Mouse (Mus musculus) G1E (cell line): ENCODE measurements around the gene Gpi1. TPM values are rescaled to one million over a fixed set of nuclear protein-coding genes. Genes with fewer than 3 reads are reported as not detected.
"Not testable (repeated sequence)": the region's sequence is repeated elsewhere in the genome, so short reads cannot be mapped to it uniquely, and the experiment has no call there.

Experiments used
- ATAC-seq: 2 replicates; pipeline ENCODE4 v1.8.0; 2016; ENCODE audit warnings: mild to moderate bottlenecking; ENCODE audit not compliant: insufficient number of reproducible peaks, poor library complexity, low FRiP score, severe bottlenecking; ENCODE audit errors: extremely low read depth
- DNase-seq: peaks from one replicate; pipeline ENCODE4 v3.0.0; 2012; ENCODE audit warnings: low spot score
- H3K27me3 ChIP-seq: 2 replicates; pipeline ENCODE4 v1.6.1; 2012; ENCODE audit warnings: mild to moderate bottlenecking, low read length, inconsistent platforms; ENCODE audit not compliant: insufficient read depth
- H3K36me3 ChIP-seq: replicated peaks from 2 replicates; pipeline ENCODE3; 2012; ENCODE audit warnings: mild to moderate bottlenecking, inconsistent platforms
- H3K4me1 ChIP-seq: 2 replicates; pipeline ENCODE4 v1.6.1; 2012; ENCODE audit warnings: low read depth, low read length, inconsistent platforms, mixed read lengths; ENCODE audit not compliant: insufficient read depth
- H3K4me3 ChIP-seq: 2 replicates; pipeline ENCODE4 v1.5.1; 2012; ENCODE audit warnings: low read depth, mild to moderate bottlenecking, inconsistent platforms, low read length, moderate library complexity, mixed read lengths
- H3K9me3 ChIP-seq: replicated peaks from 2 replicates; pipeline ENCODE4 v1.6.1; 2012; ENCODE audit warnings: inconsistent platforms
- CTCF ChIP-seq: IDR thresholded peaks from 2 replicates; pipeline ENCODE4 v1.5.1; 2012; ENCODE audit warnings: low read depth, low read length, inconsistent platforms, mixed read lengths
- GATA1 ChIP-seq: IDR thresholded peaks from 2 replicates; pipeline ENCODE4 v1.6.1; 2012; ENCODE audit warnings: borderline replicate concordance, low read length, inconsistent platforms, mixed read lengths
- GATA2 ChIP-seq: IDR thresholded peaks from 2 replicates; pipeline ENCODE4 v1.6.1; 2012; ENCODE audit warnings: low read depth, low read length, inconsistent platforms, borderline replicate concordance
- POLR2AphosphoS5 ChIP-seq: IDR thresholded peaks from 2 replicates; pipeline ENCODE4 v1.6.1; 2012; ENCODE audit warnings: low read depth, low read length, inconsistent platforms; ENCODE audit not compliant: insufficient replicate concordance
- TAL1 ChIP-seq: conservative IDR thresholded peaks from 2 replicates; pipeline ENCODE4 v1.6.1; 2012; ENCODE audit warnings: low read depth, low read length, inconsistent platforms, mixed read lengths
- polyA plus RNA-seq: library from polyadenylated mRNA; stranded (reverse); fragments of >175 nt; gene quantifications from 2 replicates; pipeline ENCODE4 v1.2.3, GENCODE M21; 2012
- total RNA-seq, 2 experiments: library from RNA; stranded (forward) in 1 of 2; stranded (reverse) in 1 of 2; fragments of 200-1000 nt in 1 of 2; fragments of >200 nt in 1 of 2; fragmentation: Nextera tagmentation in 1 of 2; gene quantifications; 2 replicates each; pipeline ENCODE4 v1.2.3; 2014 to 2017

The Gpi1 gene
- total and polyA plus RNA-seq, 3 experiments = 590 to 4,494 (median 617) TPM

DNA sequence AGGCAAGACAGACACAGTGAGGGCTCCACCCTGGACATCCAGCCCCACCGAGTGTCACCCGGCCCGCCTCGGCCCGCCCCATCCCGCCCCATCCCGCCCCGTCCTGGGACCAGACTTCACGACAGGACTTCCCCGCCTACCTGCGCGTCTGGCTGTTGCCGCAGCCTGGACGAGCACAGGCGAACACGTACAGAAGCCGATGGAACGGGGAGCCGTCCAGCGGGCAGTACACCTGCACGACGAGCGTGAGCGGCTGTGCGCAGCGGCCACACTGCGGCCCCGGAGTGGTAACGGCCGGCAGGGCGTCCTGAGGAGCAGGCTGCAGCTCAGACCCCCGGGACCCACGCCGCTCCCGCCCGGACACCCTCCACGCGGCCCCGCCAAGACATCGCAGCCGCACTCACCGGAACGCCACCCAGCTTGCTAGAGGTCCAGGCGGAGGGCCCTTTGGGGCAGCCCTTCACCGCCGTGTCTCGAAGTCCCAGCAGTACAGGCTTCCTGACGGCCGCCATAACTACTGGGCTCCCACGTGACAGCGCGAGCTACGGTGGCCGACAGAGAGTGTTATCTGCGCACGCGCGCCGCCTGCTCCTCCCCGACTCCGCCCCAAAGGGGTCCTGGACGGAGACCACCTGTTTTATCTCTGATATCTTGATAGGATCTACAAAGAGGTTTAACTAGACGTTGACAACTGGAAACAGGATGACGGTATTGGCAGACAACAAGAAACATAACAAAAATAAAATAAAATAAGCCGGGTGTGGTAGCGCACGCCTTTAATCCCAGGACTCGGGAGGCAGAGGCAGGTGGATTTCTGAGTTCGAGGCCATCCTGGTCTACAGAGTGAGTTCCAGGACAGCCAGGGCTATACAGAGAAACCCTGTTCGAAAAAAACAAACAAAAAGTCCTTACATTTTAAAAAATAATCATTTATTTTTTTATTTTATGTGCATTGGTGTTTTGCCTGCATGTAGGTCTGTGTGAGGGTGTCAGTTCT is 33.7 kb downstream of the Gpi1 start, which contains the start of gene Pdcd2l:
Gene Pdcd2l, minus strand, starts transcription at position 530 of the 997 bp plus-strand sequence.
- Histone ChIP-seq H3K9me3 (no peaks in the 10 kb centered on the region), H3K36me3 (peaks cover 53% of the 10 kb centered on the region), H3K4me1 (peaks cover 40% of the 10 kb centered on the region), H3K4me3 (peak within 1 kb of the TSS; percentile 100), H3K27me3 (no peaks in the 10 kb centered on the region)
- no peak; the same call in 1 of the 2 replicates for TF ChIP-seq POLR2AphosphoS5
- no peak for TF ChIP-seq TAL1
- no peak for TF ChIP-seq GATA2
- TF ChIP-seq CTCF = no peak
- DNase-seq (peak; percentile 70), ATAC-seq (peak; percentile 67)

- H3K27me3 ChIP-seq = no peaks in the 10 kb centered on the region
- H3K4me1 ChIP-seq = peaks cover 34% of the 10 kb centered on the region
- ATAC-seq = no peak
- TF ChIP-seq GATA1 = no peak
- TF ChIP-seq TAL1 = no peak
- TF ChIP-seq CTCF = no peak
- no peak for TF ChIP-seq POLR2AphosphoS5
- no peak for TF ChIP-seq GATA2
- H3K9me3 ChIP-seq = no peaks in the 10 kb centered on the region
- peaks cover 45% of the 10 kb centered on the region for H3K36me3 ChIP-seq
- DNase-seq = no peak
- peak overlapping the region; percentile 100 for H3K4me3 ChIP-seq
These were observed 34.5 kb downstream of the Gpi1 start for GRCm38 (mm10) chr7:34195632-34196031.

DNA sequence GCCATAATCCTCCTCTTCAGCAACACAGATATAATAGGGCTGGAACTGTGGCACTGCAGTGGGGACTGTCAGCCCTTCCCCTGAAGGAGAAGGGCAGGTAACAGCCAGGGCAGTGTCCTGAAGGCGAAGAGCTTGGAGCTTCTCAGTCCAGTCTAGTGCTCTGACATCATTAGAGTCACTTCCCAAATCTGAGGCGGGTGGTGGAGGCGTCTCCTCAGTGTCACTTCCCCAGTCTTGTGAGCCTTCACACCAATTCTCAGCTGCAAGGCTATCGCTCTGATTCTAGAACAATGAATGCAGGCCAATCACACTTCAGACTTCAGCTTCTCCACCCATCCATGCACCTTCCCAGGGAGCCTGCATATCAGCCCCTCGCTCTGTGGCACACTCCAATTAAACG is 37.3 kb downstream of the Gpi1 start:
- no peak for TF ChIP-seq CTCF
- no peak for TF ChIP-seq TAL1
- no peak for TF ChIP-seq POLR2AphosphoS5
- no peak for TF ChIP-seq GATA1
- TF ChIP-seq GATA2 = no peak
- Histone ChIP-seq H3K4me3 (no peak overlapping the region), H3K27me3 (no peaks in the 10 kb centered on the region), H3K36me3 (peaks cover 60% of the 10 kb centered on the region), H3K9me3 (no peaks in the 10 kb centered on the region), H3K4me1 (peaks cover 41% of the 10 kb centered on the region)
- ATAC-seq (no peak), DNase-seq (no peak)

DNA sequence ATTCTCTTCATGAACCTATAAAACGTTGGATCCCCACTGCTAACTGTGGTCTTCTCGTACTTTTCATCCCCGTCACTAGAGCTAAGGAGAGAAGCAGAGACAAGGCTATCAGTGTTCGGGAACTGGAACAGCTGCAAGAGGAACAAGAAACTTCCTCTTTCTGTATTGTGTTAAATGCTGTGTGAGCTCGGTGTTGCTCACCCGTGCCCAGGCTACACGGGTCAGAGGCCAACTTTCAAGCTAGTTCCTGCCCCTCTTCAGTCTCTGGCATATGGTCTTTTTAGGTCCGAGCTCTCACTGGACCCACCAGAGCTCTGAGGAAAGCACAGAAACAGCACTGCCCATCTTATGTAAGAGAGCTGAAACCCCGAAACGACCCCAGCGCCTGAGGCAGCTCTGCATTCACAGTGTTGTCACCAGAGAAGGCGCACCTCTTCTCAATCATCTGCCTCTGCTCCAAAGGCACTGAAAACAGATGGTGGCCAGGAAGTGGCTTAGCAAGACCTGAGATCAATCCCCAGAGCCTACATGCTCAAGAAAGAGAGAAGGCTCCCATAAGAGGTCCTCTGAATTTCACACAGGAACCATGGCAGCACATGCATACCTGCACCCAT is 40.7 kb downstream of the Gpi1 start:
- no peak for TF ChIP-seq POLR2AphosphoS5
- TF ChIP-seq TAL1 = no peak
- no peak overlapping the region; the same call in 1 of the 2 replicates for H3K4me3 ChIP-seq
- no peaks in the 10 kb centered on the region for H3K27me3 ChIP-seq
- peak; percentile 75 for ATAC-seq
- H3K36me3 ChIP-seq = peaks cover 80% of the 10 kb centered on the region
- DNase-seq = peak; percentile 38
- no peaks in the 10 kb centered on the region for H3K9me3 ChIP-seq
- H3K4me1 ChIP-seq = peaks cover 27% of the 10 kb centered on the region

- H3K27me3 ChIP-seq = no peaks in the 10 kb centered on the region
- DNase-seq (no peak), ATAC-seq (no peak)
- peaks cover 63% of the 10 kb centered on the region for H3K36me3 ChIP-seq
- no peaks in the 10 kb centered on the region for H3K9me3 ChIP-seq
- H3K4me3 ChIP-seq = no peak overlapping the region
- peaks cover 5% of the 10 kb centered on the region for H3K4me1 ChIP-seq
- no peak for TF ChIP-seq TAL1
- no peak for TF ChIP-seq CTCF
- no peak for TF ChIP-seq GATA1
- no peak for TF ChIP-seq POLR2AphosphoS5
- no peak for TF ChIP-seq GATA2
These were observed 46.3 kb downstream of the Gpi1 start for GRCm38 (mm10) chr7:34183794-34184193.

DNA sequence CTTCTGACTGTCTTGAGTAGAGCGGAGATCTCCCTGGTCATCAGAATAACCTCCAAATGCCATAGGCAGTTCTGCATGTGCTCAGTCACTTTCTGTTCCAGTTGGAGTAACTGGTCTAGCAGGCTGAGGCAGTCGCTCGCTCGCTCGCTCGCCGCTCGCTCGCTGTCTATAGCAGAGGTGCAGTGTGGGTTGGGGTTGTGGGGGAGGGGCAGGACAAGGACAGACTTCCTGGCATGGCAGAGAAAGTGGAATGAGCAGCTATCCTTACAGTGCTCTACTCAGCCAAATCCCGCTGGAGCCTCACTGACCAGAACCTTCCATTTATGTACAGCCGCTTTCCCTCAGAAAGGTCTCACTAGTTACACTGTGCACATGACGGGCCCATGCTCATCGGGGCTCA is 46.8 kb downstream of the Gpi1 start:
- no peaks in the 10 kb centered on the region for H3K9me3 ChIP-seq
- TF ChIP-seq CTCF (no peak), POLR2AphosphoS5 (no peak), GATA1 (no peak), GATA2 (no peak), TAL1 (no peak)
- peaks cover 58% of the 10 kb centered on the region for H3K36me3 ChIP-seq
- peaks cover 5% of the 10 kb centered on the region; the same call in 1 of the 2 replicates for H3K4me1 ChIP-seq
- H3K27me3 ChIP-seq = no peaks in the 10 kb centered on the region
- no peak for ATAC-seq
- no peak for DNase-seq
- no peak overlapping the region for H3K4me3 ChIP-seq

DNA sequence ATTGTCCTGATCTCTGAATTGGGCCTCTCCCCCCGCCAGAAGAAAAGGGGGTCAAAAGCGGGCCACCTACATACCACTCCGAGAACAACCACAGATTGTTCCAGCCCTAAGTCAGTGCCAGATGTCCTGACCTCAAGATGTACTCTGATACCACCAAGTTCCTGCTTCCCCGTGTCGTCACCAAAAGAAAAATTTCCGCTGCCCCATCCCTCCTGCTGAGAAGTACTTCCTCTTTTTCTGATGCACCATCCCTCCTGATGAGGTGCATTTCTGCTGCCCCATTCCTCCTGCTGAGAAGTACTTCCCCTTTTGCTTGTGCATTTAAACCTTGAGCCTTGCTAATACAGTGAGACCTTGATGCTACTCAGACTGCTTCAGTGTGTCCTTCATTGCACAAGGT is 53.9 kb downstream of the Gpi1 start:
- ATAC-seq, H3K4me1 ChIP-seq, H3K27me3 ChIP-seq, DNase-seq, H3K4me3 ChIP-seq, H3K36me3 ChIP-seq: not testable (repeated sequence)
- peaks cover 23% of the 10 kb centered on the region for H3K9me3 ChIP-seq
